Mouse (Mus musculus): ENCODE results near the gene Kdelr2.

DNA sequence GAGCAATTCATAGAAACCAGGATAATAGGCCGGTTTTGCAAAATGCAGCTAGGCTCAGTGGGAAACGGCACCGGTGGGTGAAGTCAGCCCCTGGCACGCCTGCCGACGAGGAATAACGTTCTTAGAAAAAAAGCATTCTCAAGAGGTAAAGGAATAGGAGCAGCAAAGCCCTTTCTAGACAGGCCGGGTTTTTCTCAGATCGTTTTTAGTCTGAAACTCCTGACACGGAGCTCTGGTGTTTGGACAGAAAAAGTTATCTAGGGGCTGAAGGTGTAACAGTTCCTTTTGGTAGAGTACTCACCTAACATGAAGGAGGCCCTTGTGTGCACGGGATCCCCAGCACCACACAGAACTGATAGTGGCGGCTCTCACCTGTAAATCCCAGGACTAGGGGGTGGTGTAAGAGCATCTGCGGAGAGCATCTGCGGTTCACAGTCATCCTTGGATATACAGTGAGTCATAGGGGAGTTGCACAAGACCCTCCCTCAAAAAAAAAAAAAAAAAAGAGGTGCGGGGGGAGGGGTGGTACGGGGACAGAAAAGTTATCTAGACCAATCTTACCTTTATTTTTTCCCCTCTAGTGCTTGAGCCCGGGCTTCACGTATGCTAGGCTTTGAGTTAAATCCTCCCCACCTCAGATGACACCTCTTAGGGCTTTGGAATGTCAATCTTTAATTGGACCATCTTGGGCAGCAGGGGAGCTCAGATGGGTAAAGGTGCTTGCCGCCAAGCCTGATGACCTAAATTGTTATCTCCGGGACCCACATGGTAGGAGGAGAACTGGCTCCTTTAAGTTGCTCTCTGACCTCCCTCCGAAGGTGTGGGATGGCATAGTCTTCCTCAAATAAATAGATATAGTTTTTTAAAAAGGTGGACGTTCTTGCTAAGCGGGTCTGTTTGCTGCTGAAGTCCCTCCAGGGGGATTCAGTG is 61.8 kb downstream of the Kdelr2 start:
- no peak for TF ChIP-seq EP300 (optimal IDR thresholded peaks at IDR 0.05)
- TF ChIP-seq CTCF (IDR thresholded peaks at IDR 0.05; ENCODE audit: low read depth) = no peak
